10 mouse cellular contexts compared by ENCODE assay signal in the genomic region with DNA sequence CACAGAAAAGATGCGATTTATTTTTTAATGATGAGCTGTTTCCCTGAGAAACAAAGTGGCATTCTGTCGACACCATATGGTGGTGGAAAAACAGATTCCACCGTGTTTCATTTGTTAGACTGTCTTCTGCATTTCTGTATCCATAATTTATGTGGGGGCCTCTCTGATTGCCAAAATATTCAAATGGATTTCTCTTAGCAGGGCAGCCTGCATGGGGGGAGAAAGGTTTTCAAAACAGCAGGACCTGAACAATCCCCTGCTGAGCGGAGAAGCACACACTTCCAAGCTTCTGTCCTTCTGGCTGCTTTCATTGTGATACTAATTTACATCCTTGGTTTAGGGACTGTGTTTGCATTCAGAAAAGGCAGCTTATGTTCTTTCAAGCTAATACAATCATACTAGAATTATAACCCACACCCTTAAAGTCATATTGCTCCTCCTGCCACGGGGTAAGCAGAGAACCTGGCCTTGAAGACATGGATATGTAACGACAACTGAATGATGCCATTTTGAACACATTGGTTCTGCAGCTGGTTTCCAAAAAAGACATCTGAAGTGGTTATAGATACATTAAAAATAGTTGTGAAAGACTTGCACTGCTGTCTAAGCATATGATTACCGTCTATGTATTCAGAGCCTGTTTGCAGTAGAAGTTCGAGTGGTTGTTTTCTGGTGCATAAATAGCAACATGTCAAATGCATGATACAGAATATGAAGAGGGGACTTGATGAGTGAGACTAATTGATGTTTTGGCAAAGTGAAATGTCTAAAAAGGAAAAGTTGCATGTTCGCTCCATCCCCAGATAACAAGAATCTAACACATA.
DNase-seq lines count a peak whose midpoint lies in the region; ATAC-seq and TF ChIP-seq lines count a peak whose summit lies in the region.
"Had no signal": no experiment of that assay in that cellular context is flagged by ENCODE, and none has a peak within 500 bp of the region (broad histone marks: within the 10 kb centered on the region; RNA-seq: fewer than 3 reads in every experiment).

No protein-coding gene starts in this region.

- H3K36me3 ChIP-seq in forebrain, postnatal 0 days (ENCODE audit: insufficient read depth), result no peaks in the 10 kb centered on the region
- H3K36me3 ChIP-seq: embryonic facial prominence, embryonic 12.5 days had no signal

- peak; percentile 77 for ATAC-seq in forebrain, postnatal 0 days
- no peak for ATAC-seq in megakaryocyte, adult 5-6 weeks (ENCODE audit: poor library complexity, severe bottlenecking)
- no peak for ATAC-seq in megakaryocyte progenitor cell, adult 5-6 weeks (replicated peaks; ENCODE audit: poor library complexity)
- ATAC-seq: liver, postnatal 0 days had no signal

- DNase-seq in left cerebral cortex, postnatal 25 days (ENCODE audit: low spot score in 2 of 2), result peak; percentile 25 to 32
- DNase-seq in left cerebral cortex, adult 11 months (ENCODE audit: low spot score), result no peak
- peak; percentile 77 for DNase-seq in forebrain, postnatal 0 days
- peak; percentile 21 to 51 for DNase-seq in layer of hippocampus, postnatal 25 days (ENCODE audit: extremely low spot score in 1 of 2, low spot score in 1 of 2)
- peak; percentile 5 for DNase-seq in right cerebral cortex, postnatal 4 days
- DNase-seq in kidney, postnatal 36 days, result no peak
- DNase-seq: liver, postnatal 0 days had no signal

- WGBS in forebrain, postnatal 0 days, result 25% methylated on average over 9 of the region's 9 CpGs

- no peak overlapping the region for H3K9ac ChIP-seq in forebrain, postnatal 0 days
- H3K9ac ChIP-seq: embryonic facial prominence, embryonic 12.5 days; liver, postnatal 0 days had no signal

- intact Hi-C loops in left cerebral cortex, postnatal 25 days (cut with DNase I), result no loop called here

- no peaks in the 10 kb centered on the region for H3K9me3 ChIP-seq in forebrain, postnatal 0 days (ENCODE audit: low read length)
- H3K9me3 ChIP-seq: embryonic facial prominence, embryonic 12.5 days had no signal

- TF ChIP-seq CTCF in forebrain, postnatal 0 days (IDR thresholded peaks at IDR 0.05; ENCODE audit: low read depth), result no peak

- H3K27ac ChIP-seq in forebrain, postnatal 0 days (ENCODE audit: low read depth, low read length), result 0 out of 2 replicates have a peak overlapping the region, but pooled peaks have one; percentile 37
- H3K27ac ChIP-seq: embryonic facial prominence, embryonic 12.5 days had no signal

- H3K4me1 ChIP-seq in forebrain, postnatal 0 days (ENCODE audit: insufficient read depth), result 0 out of 2 replicates have a peak, but pooled peaks cover 4% of the 10 kb centered on the region
- H3K4me1 ChIP-seq: embryonic facial prominence, embryonic 12.5 days had no signal

- no peak overlapping the region for H3K4me2 ChIP-seq in forebrain, postnatal 0 days (ENCODE audit: low read depth)
- H3K4me2 ChIP-seq: embryonic facial prominence, embryonic 12.5 days had no signal

- H3K27me3 ChIP-seq in forebrain, postnatal 0 days (ENCODE audit: insufficient read depth, low read length), result no peaks in the 10 kb centered on the region
- H3K27me3 ChIP-seq: embryonic facial prominence, embryonic 12.5 days had no signal

- H3K4me3 ChIP-seq in forebrain, postnatal 0 days (ENCODE audit: low read depth, low read length), result no peak overlapping the region
- H3K4me3 ChIP-seq: embryonic facial prominence, embryonic 12.5 days had no signal

Comparison
In these comparisons a context has a peak if more than half of its experiments do, and no peak if none do; other contexts are left out.
1. DNase-seq: peak in left cerebral cortex, postnatal 25 days (2 of 2), forebrain, postnatal 0 days (single experiment), layer of hippocampus, postnatal 25 days (2 of 2) and right cerebral cortex, postnatal 4 days (single experiment); none in left cerebral cortex, adult 11 months (single experiment) and kidney, postnatal 36 days (0 of 2).